Comparison of ENCODE assay signal across 15 mouse cellular contexts in genomic region chr12:21512736-21513135, GRCm38 (mm10).
DNase-seq lines count a peak whose midpoint lies in the region; ATAC-seq and TF ChIP-seq lines count a peak whose summit lies in the region.
"Had no signal": no experiment of that assay in that cellular context is flagged by ENCODE, and none has a peak within 500 bp of the region (broad histone marks: within the 10 kb centered on the region; RNA-seq: fewer than 3 reads in every experiment).

No protein-coding gene starts in this region.

- no peak overlapping the region for H3K4me3 ChIP-seq in cortical plate, adult 2 months (ENCODE audit: insufficient read depth, low read length)
- H3K4me3 ChIP-seq: embryonic facial prominence, embryonic 12.5 days; heart, adult 2 months; intestine, embryonic 15.5 days; limb, embryonic 15.5 days had no signal

- peak overlapping the region; percentile 72 for H3K27ac ChIP-seq in cortical plate, adult 2 months (ENCODE audit: insufficient read depth, low read length)
- H3K27ac ChIP-seq: embryonic facial prominence, embryonic 12.5 days; heart, adult 2 months; intestine, embryonic 15.5 days; limb, embryonic 15.5 days had no signal

- ATAC-seq in megakaryocyte-erythroid progenitor cell, adult 5-6 weeks (replicated peaks; ENCODE audit: low FRiP score, low TSS enrichment, poor library complexity, severe bottlenecking), result no peak
- ATAC-seq: intestine, embryonic 15.5 days had no signal

- peak; percentile 50 for DNase-seq in left cerebral cortex, adult 11 months (ENCODE audit: low spot score)
- no peak for DNase-seq in left cerebral cortex, postnatal 4 days
- peak; percentile 6 to 68 for DNase-seq in left cerebral cortex, adult 8-10 months (ENCODE audit: low spot score in 2 of 2)
- DNase-seq in right cerebral cortex, postnatal 10 days (ENCODE audit: low spot score in 2 of 2), result peak; percentile 54 to 68
- DNase-seq in B cell, adult 2 months, result no peak
- DNase-seq: adrenal gland, postnatal 14 days; cerebellum, postnatal 14 days; gastrocnemius, postnatal 10 days; heart, adult 2 months; lung, adult 2 months had no signal

- H3K4me1 ChIP-seq in cortical plate, adult 2 months (ENCODE audit: control insufficient read depth, insufficient read depth, low read length), result no peaks in the 10 kb centered on the region; the same call in 1 of the 2 replicates
- H3K4me1 ChIP-seq: embryonic facial prominence, embryonic 12.5 days; intestine, embryonic 15.5 days; limb, embryonic 15.5 days had no signal

- TF ChIP-seq CTCF in cortical plate, adult 2 months (IDR thresholded peaks at IDR 0.05; ENCODE audit: extremely low read depth, insufficient read depth, low read length), result no peak

- intact Hi-C loops in left cerebral cortex, postnatal 4 days (cut with DNase I), result loop anchor here (10.0 kb wide), 1 partner anchor 98 kb away; the partner anchor contains the start of gene Ywhaq

- TF ChIP-seq POLR2A in cortical plate, adult 2 months (IDR thresholded peaks at IDR 0.05; ENCODE audit: extremely low read depth, insufficient read depth, low read length), result no peak

Comparison
In these comparisons a context has a peak if more than half of its experiments do, and no peak if none do; other contexts are left out.
1. DNase-seq: peak in left cerebral cortex, adult 11 months (single experiment), left cerebral cortex, adult 8-10 months (2 of 2) and right cerebral cortex, postnatal 10 days (2 of 2); none in left cerebral cortex, postnatal 4 days (single experiment) and B cell, adult 2 months (0 of 2).